In the genomic region with DNA sequence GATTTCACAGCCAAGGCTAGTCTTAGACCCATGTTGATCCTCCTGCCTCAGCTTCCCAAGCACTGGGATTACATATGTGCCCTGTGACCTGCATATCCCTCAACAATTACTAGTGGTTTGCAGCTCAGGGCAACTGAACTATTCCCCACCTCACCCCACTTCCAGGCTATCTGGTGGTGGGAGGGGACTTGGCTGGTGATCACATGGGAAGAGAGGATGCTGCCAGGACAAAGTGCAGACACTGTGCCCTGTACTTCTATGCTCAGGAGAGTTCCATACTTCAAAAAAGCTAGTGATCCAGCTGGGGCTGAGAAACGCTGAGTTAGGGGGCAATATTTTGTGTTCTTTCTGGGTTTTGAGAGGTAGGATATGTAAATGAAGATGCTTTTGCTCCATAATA, we compare ENCODE assay signal across 19 mouse cellular contexts.
"Had no signal": no experiment of that assay in that cellular context is flagged by ENCODE, and none has a peak within 500 bp of the region (broad histone marks: within the 10 kb centered on the region; RNA-seq: fewer than 3 reads in every experiment).

No protein-coding gene starts in this region.

- H3K4me2 ChIP-seq: lung, embryonic 14.5 days; midbrain, embryonic 12.5 days; neural tube, embryonic 13.5 days; neural tube, embryonic 15.5 days; stomach, embryonic 15.5 days had no signal

- H3K9me3 ChIP-seq: midbrain, embryonic 10.5 days; midbrain, embryonic 12.5 days; neural tube, embryonic 13.5 days; neural tube, embryonic 15.5 days; stomach, embryonic 15.5 days had no signal

- H3K27ac ChIP-seq: midbrain, embryonic 10.5 days; midbrain, embryonic 12.5 days; neural tube, embryonic 13.5 days; neural tube, embryonic 15.5 days; stomach, embryonic 15.5 days; stomach, postnatal 0 days had no signal

- H3K4me1 ChIP-seq: stomach, embryonic 15.5 days had no signal

- H3K4me3 ChIP-seq: midbrain, embryonic 10.5 days; midbrain, embryonic 12.5 days; myocyte; neural tube, embryonic 13.5 days; neural tube, embryonic 15.5 days; stomach, embryonic 15.5 days had no signal

- ATAC-seq: midbrain, embryonic 16.5 days had no signal

- DNase-seq: lung, adult 18-20 months; lung, embryonic 14.5 days; lung, postnatal 10 days; lung, postnatal 4 days; midbrain, embryonic 14.5 days; retina, postnatal 1 day; right cerebral cortex, adult 18-20 months; right cerebral cortex, postnatal 25 days; thymus, adult 2 months; thymus, postnatal 25 days; thymus, postnatal 4 days had no signal

- H3K36me3 ChIP-seq: stomach, embryonic 15.5 days had no signal

- H3K27me3 ChIP-seq: neural tube, embryonic 13.5 days; neural tube, embryonic 15.5 days; stomach, embryonic 15.5 days had no signal

- H3K9ac ChIP-seq: lung, embryonic 14.5 days; midbrain, embryonic 12.5 days; neural tube, embryonic 13.5 days; neural tube, embryonic 15.5 days; stomach, embryonic 15.5 days had no signal
